16 mouse cellular contexts compared by ENCODE assay signal in the genomic region with DNA sequence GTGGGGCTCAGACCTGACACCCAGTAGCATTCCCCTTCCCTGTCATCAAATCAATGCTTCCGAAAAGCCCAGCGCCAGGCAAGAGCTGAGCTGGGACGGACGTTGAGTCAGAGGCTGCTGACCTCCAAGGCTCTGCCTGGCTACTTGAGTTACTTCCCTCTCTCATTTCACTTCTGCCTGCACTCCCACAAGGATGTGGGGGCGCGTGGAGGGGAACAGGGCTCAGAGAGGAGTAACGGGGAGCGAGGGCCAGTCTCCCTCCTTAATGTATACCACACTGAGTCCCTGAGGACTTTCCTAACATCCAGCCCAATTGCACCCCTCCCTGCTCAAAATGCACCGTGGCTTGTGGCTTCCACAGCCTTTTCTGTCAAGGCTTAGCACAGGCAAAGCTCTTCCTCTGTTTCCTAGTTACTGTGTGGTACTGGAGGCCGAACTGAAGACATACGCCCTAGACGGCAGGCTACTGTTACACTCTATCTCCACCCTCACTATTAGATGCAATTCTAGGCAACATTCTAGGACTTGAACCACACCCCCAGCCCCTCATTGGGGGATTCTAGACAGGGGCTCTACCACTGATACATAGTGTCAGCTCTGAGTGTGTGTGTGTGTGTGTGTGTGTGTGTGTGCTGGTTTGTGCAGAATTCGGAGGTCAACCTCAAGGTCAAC. TPM values are rescaled to one million over a fixed set of nuclear protein-coding genes. Genes with fewer than 3 reads are reported as not detected.
A peak's percentile ranks its signal among the peaks of the same experiment; 100 is the strongest.
DNase-seq lines count a peak whose midpoint lies in the region; ATAC-seq and TF ChIP-seq lines count a peak whose summit lies in the region.
"Had no signal": no experiment of that assay in that cellular context is flagged by ENCODE, and none has a peak within 500 bp of the region (broad histone marks: within the 10 kb centered on the region; RNA-seq: fewer than 3 reads in every experiment).

No protein-coding gene starts in this region.

- no peak overlapping the region for H3K9ac ChIP-seq in lung, postnatal 0 days (replicated peaks; ENCODE audit: low read depth)
- H3K9ac ChIP-seq in liver, embryonic 15.5 days, result no peak overlapping the region
- no peak overlapping the region for H3K9ac ChIP-seq in forebrain, embryonic 15.5 days (replicated peaks)

- TF ChIP-seq CTCF in gastrocnemius, adult 2 months (IDR thresholded peaks at IDR 0.05), result no peak
- no peak for TF ChIP-seq CTCF in lung, postnatal 0 days (IDR thresholded peaks at IDR 0.05)

- DNase-seq in gastrocnemius, adult 2 months, result peak; percentile 31
- DNase-seq in gastrocnemius, postnatal 10 days, result no peak
- DNase-seq in lung, postnatal 0 days (ENCODE audit: low spot score), result peak; percentile 19
- DNase-seq in lung, postnatal 25 days (ENCODE audit: low spot score), result no peak
- no peak for DNase-seq in left cerebral cortex, postnatal 36 days (ENCODE audit: low spot score in 2 of 2)
- no peak for DNase-seq in left cerebral cortex, postnatal 4 days
- DNase-seq: embryo, embryonic 11 days; heart, postnatal 4 days; kidney, postnatal 10 days; thymus, postnatal 25 days had no signal

- H3K36me3 ChIP-seq in lung, postnatal 0 days (ENCODE audit: insufficient read depth, low read length), result no peaks in the 10 kb centered on the region
- peaks cover 27% of the 10 kb centered on the region for H3K36me3 ChIP-seq in liver, embryonic 15.5 days (replicated peaks)
- H3K36me3 ChIP-seq in forebrain, embryonic 15.5 days, result no peaks in the 10 kb centered on the region

- no peak for ATAC-seq in lung, postnatal 0 days
- ATAC-seq in liver, embryonic 15.5 days (ENCODE audit: insufficient read depth), result no peak
- no peak for ATAC-seq in forebrain, embryonic 15.5 days (replicated peaks)
- ATAC-seq: forebrain, embryonic 16.5 days had no signal

- H3K4me2 ChIP-seq in lung, postnatal 0 days (replicated peaks; ENCODE audit: low read depth, low read length), result no peak overlapping the region
- H3K4me2 ChIP-seq in liver, embryonic 15.5 days, result no peak overlapping the region
- no peak overlapping the region for H3K4me2 ChIP-seq in forebrain, embryonic 15.5 days (replicated peaks)

- 59% methylated on average over 13 of the region's 13 CpGs for WGBS in lung, postnatal 0 days
- 36% methylated on average over 13 of the region's 13 CpGs for WGBS in liver, embryonic 15.5 days (ENCODE audit: insufficient replicate concordance)
- WGBS in forebrain, embryonic 15.5 days, result 78% methylated on average over 13 of the region's 13 CpGs

- no peak overlapping the region for H3K4me3 ChIP-seq in gastrocnemius, adult 2 months
- no peak overlapping the region for H3K4me3 ChIP-seq in lung, postnatal 0 days (ENCODE audit: low read depth, low read length)
- H3K4me3 ChIP-seq in liver, embryonic 15.5 days (replicated peaks), result no peak overlapping the region
- no peak overlapping the region for H3K4me3 ChIP-seq in forebrain, embryonic 15.5 days

- H3K27ac ChIP-seq in gastrocnemius, adult 2 months, result peak overlapping the region; percentile 80
- no peak overlapping the region for H3K27ac ChIP-seq in lung, postnatal 0 days (ENCODE audit: low read length)
- peak overlapping the region; percentile 68 for H3K27ac ChIP-seq in liver, embryonic 15.5 days (replicated peaks)
- no peak overlapping the region for H3K27ac ChIP-seq in forebrain, embryonic 15.5 days (replicated peaks)

- no peaks in the 10 kb centered on the region for H3K4me1 ChIP-seq in lung, postnatal 0 days (ENCODE audit: insufficient read depth, low read depth, low read length)
- peaks cover 85% of the 10 kb centered on the region for H3K4me1 ChIP-seq in liver, embryonic 15.5 days (replicated peaks)
- 0 out of 2 replicates have a peak, but pooled peaks cover 2% of the 10 kb centered on the region for H3K4me1 ChIP-seq in forebrain, embryonic 15.5 days

- H3K27me3 ChIP-seq in lung, postnatal 0 days (replicated peaks; ENCODE audit: insufficient read depth, low read length), result no peaks in the 10 kb centered on the region
- H3K27me3 ChIP-seq in liver, embryonic 15.5 days, result no peaks in the 10 kb centered on the region
- H3K27me3 ChIP-seq in forebrain, embryonic 15.5 days, result no peaks in the 10 kb centered on the region

- H3K9me3 ChIP-seq in lung, postnatal 0 days (ENCODE audit: low read length), result no peaks in the 10 kb centered on the region
- no peaks in the 10 kb centered on the region for H3K9me3 ChIP-seq in liver, embryonic 15.5 days (replicated peaks)
- no peaks in the 10 kb centered on the region for H3K9me3 ChIP-seq in forebrain, embryonic 15.5 days

- TF ChIP-seq EP300 in lung, postnatal 0 days (IDR thresholded peaks at IDR 0.05), result no peak

- intact Hi-C loops in gastrocnemius, adult 2 months (cut with DNase I), result no loop called here
- intact Hi-C loops in left cerebral cortex, postnatal 36 days (cut with DNase I), result no loop called here
- intact Hi-C loops in left cerebral cortex, postnatal 4 days (cut with DNase I), result no loop called here

RNA-seq across cellular contexts. Expression of gene Smg9, which starts 9.8 kb away (rescaled TPM):
- 10 to 100 TPM in 1 of 2 experiments, 1 to 10 TPM in 1; 9.4 to 10.2 TPM for total RNA-seq in gastrocnemius, adult 2 months (2021)
- 10 to 100 TPM; 15.4 to 17.1 TPM for total RNA-seq in gastrocnemius, postnatal 10 days (2021)
- 15.2 and 16.4 TPM in 2 replicates for polyA plus RNA-seq in lung, postnatal 0 days (2015; fragmentation: Nextera tagmentation; extraction: Ambion mirVana)
- 14.8 and 15.9 TPM in 2 replicates for polyA plus RNA-seq in liver, embryonic 15.5 days (2015; fragmentation: Nextera tagmentation; extraction: Ambion mirVana)
- polyA plus RNA-seq in forebrain, embryonic 15.5 days (2015; fragmentation: Nextera tagmentation; extraction: Ambion mirVana), result 33.4 and 36.6 TPM in 2 replicates
- total RNA-seq in left cerebral cortex, postnatal 36 days (2021), result 10 to 100 TPM; 39.6 to 51.1 TPM
- total RNA-seq in left cerebral cortex, postnatal 4 days (2021), result 10 to 100 TPM; 42.0 to 43.2 TPM

RNA-seq across cellular contexts. Expression of gene Kcnn4, which starts 19.6 kb away (rescaled TPM):
- under 1 TPM; 0.25 to 0.64 TPM for total RNA-seq in gastrocnemius, adult 2 months (2021)
- 1 to 10 TPM in 1 of 2 experiments, under 1 TPM in 1; 0.14 to 1.8 TPM for total RNA-seq in gastrocnemius, postnatal 10 days (2021)
- 2.0 and 2.6 TPM in 2 replicates for polyA plus RNA-seq in lung, postnatal 0 days (2015; fragmentation: Nextera tagmentation; extraction: Ambion mirVana)
- polyA plus RNA-seq in liver, embryonic 15.5 days (2015; fragmentation: Nextera tagmentation; extraction: Ambion mirVana), result 127 and 144 TPM in 2 replicates
- polyA plus RNA-seq in forebrain, embryonic 15.5 days (2015; fragmentation: Nextera tagmentation; extraction: Ambion mirVana), result 0.56 and 0.63 TPM in 2 replicates
- total RNA-seq in left cerebral cortex, postnatal 36 days (2021), result under 1 TPM; 0.42 to 0.77 TPM
- under 1 TPM; 0.34 to 0.48 TPM for total RNA-seq in left cerebral cortex, postnatal 4 days (2021)

RNA-seq across cellular contexts. Expression of gene Lypd5, which starts 40.7 kb away (rescaled TPM):
- not detected for total RNA-seq in gastrocnemius, adult 2 months (2021)
- not detected for total RNA-seq in gastrocnemius, postnatal 10 days (2021)
- polyA plus RNA-seq in lung, postnatal 0 days (2015; fragmentation: Nextera tagmentation; extraction: Ambion mirVana), result not detected in 2 replicates
- not detected in 2 replicates for polyA plus RNA-seq in liver, embryonic 15.5 days (2015; fragmentation: Nextera tagmentation; extraction: Ambion mirVana)
- polyA plus RNA-seq in forebrain, embryonic 15.5 days (2015; fragmentation: Nextera tagmentation; extraction: Ambion mirVana), result not detected in 2 replicates
- not detected for total RNA-seq in left cerebral cortex, postnatal 36 days (2021)
- total RNA-seq in left cerebral cortex, postnatal 4 days (2021), result not detected
- total RNA-seq: heart, adult 8-10 months; heart, postnatal 4 days had no signal
- polyA plus RNA-seq: C2C12; forebrain, embryonic 16.5 days had no signal

RNA-seq across cellular contexts. Expression of gene Tescl, which starts 55.9 kb away (rescaled TPM):
- not detected for total RNA-seq in gastrocnemius, adult 2 months (2021)
- total RNA-seq in gastrocnemius, postnatal 10 days (2021), result not detected
- 0.27 TPM in 2 replicates for polyA plus RNA-seq in lung, postnatal 0 days (2015; fragmentation: Nextera tagmentation; extraction: Ambion mirVana)
- not detected in 2 replicates for polyA plus RNA-seq in liver, embryonic 15.5 days (2015; fragmentation: Nextera tagmentation; extraction: Ambion mirVana)
- not detected in 2 replicates for polyA plus RNA-seq in forebrain, embryonic 15.5 days (2015; fragmentation: Nextera tagmentation; extraction: Ambion mirVana)
- total RNA-seq in left cerebral cortex, postnatal 36 days (2021), result not detected
- under 1 TPM in 1 of 2 experiments, not detected in 1; 0.46 TPM for total RNA-seq in left cerebral cortex, postnatal 4 days (2021)
- total RNA-seq: left cerebral cortex, postnatal 10 days had no signal
- polyA plus RNA-seq: forebrain, embryonic 16.5 days had no signal

Comparison
In these comparisons a context has a peak if more than half of its experiments do, and no peak if none do; other contexts are left out.
1. DNase-seq: peak in gastrocnemius, adult 2 months (single experiment) and lung, postnatal 0 days (single experiment); none in gastrocnemius, postnatal 10 days (single experiment), lung, postnatal 25 days (single experiment), left cerebral cortex, postnatal 36 days (0 of 2) and left cerebral cortex, postnatal 4 days (single experiment).
2. H3K27ac ChIP-seq: peak in gastrocnemius, adult 2 months (single experiment) and liver, embryonic 15.5 days (single experiment); none in lung, postnatal 0 days (single experiment) and forebrain, embryonic 15.5 days (single experiment).